Mouse (Mus musculus): ENCODE data around the gene Efr3b.
"Not testable (repeated sequence)": the region's sequence is repeated elsewhere in the genome, so short reads cannot be mapped to it uniquely, and the experiment has no call there.

The Efr3b gene

DNA sequence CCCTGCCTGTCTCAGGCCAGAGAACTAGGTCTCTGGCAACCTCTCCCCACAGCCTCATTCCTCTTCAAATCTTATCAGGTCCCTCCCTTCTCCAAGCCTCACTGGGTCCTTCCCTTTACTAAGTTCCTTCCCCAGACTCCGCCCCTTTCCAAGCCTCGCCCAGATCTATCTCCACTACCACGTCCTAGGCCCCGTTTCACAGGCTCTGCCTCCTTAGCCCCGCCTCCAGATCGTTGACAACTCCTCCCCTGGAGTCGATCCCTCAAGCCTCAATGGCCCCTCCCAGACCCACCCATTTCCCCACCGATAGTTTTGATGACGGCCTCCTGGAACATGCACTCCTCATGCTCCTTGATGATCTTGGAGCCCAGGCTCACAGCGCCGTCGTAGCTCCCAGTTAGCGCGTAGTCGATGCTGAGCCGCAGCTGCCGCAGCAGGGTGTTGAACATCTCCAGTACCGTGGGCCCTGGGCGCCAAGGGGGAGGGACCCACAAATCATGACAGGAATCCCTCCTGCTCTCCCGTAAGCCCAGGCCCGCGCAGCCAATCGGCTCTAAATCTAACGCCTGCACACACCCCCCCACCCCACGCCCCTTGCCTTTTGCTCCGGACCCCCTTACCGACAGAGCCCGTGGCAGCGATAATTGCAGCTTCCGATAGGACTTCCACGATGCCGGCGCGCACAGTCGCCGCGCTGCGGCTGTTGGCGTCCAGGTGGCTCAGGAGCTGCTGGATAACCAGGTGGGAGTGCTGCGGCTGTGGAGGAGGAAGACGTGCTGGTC, 57.2 kb downstream of the Efr3b start:
- DNase-seq (ENCODE audit: low read depth, low spot score): peak; percentile 80

DNA sequence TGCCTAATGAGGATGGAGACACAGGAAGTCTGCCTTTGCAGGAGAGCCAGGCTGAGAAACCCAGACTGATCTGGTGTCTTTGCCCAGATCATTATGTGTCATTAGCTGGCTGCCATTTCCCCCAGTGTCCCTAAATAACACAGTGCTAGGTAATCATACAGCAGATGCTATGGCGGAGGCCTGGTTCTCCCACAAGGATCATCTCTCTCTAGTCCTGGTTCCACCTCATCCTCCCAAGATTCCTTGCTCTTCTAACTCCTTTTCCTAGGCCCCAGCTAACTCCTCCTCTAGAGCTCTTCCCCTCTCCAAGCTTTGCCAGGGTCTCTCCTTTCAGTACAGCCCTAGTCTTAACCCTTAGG, 57.7 kb downstream of the Efr3b start:
- DNase-seq (ENCODE audit: low read depth, low spot score): no peak

DNA sequence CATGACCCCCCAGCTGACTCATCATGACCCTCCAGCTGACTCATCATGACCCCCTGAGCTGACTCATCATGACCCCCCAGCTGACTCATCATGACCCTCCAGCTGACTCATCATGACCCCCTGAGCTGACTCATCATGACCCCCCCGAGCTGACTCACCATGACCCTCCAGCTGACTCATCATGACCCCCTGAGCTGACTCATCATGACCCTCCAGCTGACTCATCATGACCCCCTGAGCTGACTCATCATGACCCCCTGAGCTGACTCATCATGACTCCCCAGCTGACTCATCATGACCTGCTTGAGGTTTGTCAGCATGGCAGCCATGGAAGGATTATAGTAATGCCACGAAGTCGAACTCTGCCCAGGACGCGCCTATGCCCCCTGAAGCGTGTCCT, 65.5 kb downstream of the Efr3b start:
- not testable (repeated sequence) for DNase-seq (ENCODE audit: low read depth, low spot score)

DNA sequence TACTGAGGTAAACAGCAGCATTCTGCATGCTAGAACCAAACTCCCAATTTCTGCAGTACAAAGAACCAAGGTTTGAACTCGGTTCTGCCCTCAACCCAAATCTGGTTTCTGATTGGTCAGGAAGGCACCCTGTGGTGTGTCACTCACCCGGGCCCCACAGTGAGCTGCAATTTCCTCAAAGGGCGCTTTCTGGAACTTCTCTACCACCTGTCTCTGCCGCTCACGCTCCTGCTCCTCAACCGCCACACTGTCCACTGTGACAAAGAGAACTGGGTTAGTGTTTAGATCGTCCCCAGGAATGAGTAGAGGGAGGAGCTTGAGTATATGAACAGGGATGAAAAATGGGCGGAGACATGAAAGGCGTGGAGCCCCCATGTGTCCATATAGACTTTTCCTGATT, 70.3 kb downstream of the Efr3b start:
- DNase-seq (ENCODE audit: low read depth, low spot score): no peak

DNA sequence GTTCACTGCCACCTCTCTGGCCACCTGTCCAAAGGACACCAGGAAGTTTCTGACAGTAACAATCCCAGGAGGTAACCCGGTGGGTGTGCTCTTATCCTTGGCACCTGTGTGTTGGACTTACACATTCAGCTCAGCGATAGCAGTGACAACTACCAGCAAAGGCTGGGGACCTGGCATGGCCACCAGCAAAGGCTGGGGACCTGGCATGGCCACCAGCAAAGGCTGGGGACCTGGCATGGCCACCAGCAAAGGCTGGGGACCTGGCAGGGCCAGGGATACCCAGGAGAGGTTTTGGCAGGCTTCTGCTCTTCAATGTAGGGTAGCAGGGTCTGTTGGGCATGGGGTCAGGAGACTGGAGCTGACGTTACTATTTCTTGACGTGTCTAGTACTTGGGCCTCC, 71.5 kb downstream of the Efr3b start:
- DNase-seq (ENCODE audit: low read depth, low spot score): no peak

DNA sequence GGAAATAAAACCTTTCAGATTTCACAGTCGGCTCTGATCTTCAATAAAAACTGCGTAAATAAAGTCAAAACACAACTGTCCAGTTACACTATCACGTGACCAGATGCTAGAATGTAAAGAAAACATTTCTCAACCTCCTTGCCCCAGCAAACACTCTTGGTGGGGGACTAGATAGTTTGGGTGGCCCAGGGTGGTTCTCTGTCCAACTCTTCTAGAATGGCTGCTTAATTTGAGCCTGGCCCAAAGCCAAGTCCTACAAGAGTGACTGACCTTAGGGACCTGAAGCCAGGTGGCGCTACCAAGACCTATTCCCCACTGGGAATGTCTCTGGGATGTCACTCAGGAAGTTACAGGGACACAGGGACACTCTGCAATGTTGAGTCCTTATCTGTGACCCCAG, 78.2 kb downstream of the Efr3b start:
- no peak for DNase-seq (ENCODE audit: low read depth, low spot score)

DNA sequence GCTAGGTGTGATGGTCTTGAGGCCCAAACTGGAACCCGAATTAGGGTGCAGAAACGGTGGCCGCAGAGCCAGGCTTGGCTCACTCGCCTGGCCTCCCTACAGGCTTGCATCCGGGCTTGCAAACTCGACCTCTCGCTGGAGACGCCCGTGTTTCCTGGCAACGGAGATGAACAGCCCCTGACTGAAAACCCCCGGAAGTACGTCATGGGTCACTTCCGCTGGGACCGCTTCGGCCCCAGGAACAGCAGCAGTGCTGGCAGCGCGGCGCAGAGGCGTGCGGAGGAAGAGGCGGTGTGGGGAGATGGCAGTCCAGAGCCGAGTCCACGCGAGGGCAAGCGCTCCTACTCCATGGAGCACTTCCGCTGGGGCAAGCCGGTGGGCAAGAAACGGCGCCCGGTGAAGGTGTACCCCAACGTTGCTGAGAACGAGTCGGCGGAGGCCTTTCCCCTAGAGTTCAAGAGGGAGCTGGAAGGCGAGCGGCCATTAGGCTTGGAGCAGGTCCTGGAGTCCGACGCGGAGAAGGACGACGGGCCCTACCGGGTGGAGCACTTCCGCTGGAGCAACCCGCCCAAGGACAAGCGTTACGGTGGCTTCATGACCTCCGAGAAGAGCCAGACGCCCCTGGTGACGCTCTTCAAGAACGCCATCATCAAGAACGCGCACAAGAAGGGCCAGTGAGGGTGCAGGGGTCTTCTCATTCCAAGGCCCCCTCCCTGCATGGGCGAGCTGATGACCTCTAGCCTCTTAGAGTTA, 78.7 kb downstream of the Efr3b start:
- DNase-seq (ENCODE audit: low read depth, low spot score): peak; percentile 89

DNA sequence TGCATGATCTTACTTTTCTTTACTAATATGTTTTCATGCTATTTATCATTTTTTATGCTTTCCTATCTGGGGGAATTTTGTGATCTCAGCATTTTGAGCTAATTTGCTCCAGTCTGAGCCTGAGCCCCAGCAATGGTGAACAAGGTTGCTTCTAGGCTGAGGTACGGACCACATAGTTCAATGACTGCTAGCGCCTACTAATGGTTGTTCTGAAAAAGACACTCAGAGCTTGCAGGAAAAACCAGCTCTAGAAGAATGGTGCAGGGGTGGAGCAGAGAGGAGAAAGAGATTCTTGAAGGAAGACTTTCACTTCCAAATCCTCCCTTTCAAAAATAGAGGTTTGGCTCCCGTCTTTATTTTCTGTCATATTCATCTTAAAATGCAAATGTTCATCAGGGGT, 82.4 kb downstream of the Efr3b start:
- DNase-seq (ENCODE audit: low read depth, low spot score): no peak

DNA sequence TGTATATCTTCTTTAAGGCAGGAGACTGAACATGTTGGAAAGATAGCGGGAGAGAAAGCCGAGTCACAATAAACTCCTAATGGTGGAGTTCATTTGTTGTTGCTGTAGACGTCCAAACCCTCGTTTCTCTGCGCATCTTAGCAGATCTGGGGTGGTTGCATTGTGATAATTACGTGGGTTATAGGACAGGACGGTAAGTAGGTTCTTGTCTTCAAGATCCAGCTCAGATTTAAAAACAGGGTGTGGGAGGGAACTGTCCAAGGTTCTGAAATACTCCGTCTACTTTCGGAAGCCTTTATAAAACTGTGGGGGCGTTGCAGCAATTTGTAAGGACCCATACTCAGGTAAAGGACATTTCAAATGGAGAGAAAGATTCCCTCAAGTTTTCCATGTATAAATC, 83.3 kb downstream of the Efr3b start:
- peak; percentile 44 for DNase-seq (ENCODE audit: low read depth, low spot score)

DNA sequence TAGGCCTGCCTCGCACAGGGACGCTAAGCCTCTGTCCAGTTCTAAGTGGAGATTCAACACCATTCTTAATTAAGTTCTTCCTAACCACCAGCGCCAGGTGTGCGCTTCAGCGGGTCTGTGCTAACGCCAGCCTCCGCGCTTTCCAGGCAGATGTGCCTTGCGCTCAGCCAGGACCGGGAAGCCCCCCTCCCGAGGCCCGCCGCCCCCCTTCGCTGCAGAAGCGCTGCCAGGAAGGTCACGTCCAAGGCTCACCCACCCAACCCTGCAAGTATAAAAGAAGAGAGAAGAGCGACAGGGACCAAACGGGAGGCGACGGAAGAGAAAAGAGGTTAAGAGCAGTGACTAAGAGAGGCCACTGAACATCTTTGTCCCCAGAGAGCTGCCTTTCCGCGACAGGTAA, 84.1 kb downstream of the Efr3b start, which contains the start of gene Pomc:
TSS of gene Pomc (plus strand) at position 301 of the 400 bp plus-strand sequence.
- DNase-seq (ENCODE audit: low read depth, low spot score): no peak

DNA sequence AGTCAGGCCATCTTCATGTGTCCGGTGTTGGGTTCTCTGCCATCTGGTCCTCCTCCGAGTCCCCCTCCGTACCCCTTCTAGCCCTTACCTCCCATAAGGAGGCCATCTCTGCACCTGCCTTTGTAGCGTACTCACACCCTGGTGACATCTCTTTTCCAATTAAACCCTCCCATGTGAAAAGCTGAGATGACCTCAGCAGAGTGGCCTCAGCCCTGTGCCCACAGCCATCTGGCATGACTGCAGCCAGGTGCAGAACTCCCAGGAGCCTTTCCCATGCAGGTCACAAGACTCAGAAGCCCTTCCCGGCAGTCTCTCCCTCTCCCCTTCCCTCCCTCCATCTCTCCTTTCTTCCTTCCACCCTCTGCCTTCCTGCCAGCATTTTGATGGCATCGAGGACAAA, 91.2 kb downstream of the Efr3b start:
- no peak for DNase-seq (ENCODE audit: low read depth, low spot score)

DNA sequence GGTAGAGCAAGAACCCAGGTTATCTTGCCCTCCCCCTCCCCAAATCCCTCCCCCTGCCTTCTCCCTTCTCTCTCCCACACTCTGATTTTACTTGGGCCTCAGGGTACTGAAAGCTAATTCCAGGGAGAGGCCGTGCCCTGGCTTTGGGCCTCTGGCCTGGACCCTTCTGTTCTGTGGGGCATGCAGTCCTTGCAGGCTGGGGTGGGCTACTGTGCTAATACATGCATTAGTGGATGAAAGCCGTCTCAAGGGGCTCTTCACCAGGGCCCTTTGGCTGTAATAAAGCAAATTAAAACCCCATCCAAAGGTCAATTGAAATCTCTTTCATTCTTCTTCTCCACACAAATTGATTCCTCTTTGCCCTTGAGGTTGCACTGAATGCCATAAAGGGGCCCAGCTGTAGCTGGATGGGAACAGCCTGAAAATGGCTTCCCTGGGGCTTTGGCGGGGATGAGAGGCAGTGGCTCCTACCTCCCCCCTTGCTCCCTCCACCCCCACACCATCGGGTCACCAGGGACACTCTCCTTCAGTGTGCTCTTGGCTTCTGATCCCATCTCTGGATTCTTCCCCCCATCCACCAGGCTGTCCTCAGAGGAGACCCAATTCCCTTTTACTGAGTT, 94.2 kb downstream of the Efr3b start:
- no peak for DNase-seq (ENCODE audit: low read depth, low spot score)

DNA sequence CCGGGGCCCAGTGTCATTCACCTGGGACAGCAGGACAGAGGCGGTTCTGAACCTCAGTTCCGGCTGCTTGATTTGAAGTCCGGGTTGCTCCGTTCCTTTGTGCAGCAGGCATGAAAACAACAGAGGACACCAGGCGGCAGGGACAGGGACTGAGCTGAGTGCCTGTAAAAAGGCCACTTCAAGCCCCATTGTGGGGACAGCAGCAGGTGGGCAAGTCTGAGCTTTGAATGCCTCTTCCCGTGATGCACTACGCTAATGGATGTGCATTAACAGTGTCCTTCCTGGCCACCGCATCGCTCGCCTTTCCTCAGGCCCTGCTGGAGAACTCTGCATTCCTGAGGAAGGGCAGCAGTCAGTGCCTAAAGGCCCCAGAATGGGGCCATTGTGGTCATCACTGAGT, 96.7 kb downstream of the Efr3b start:
- no peak for DNase-seq (ENCODE audit: low read depth, low spot score)

DNA sequence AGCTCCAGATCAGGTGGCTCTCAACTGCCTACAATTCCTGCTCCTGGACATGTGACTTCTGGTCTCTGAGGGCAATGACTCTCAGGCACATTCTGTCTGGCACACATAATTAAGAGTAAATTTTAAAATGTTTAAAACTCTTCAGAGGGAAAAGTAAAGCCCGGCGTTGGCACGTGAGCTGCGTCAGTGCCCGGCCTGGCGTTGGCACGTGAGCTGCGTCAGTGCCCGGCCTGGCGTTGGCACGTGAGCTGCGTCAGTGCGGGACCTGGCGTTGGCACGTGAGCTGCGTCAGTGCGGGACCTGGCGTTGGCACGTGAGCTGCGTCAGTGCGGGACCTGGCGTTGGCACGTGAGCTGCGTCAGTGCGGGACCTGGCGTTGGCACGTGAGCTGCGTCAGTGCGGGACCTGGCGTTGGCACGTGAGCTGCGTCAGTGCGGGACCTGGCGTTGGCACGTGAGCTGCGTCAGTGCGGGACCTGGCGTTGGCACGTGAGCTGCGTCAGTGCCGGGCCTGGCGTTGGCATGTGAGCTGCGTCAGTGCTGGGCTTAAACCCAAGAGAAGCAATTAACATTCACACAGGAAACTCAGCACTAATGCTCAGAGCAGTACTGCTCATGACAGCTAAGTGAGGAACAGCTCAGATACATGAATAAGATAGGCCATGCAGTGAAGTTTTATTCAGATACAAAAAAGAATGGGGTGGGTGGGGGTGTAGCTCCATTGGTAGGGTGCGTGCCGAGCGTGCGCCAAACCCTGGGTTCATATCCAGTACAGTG, 108.4 kb downstream of the Efr3b start:
- DNase-seq (ENCODE audit: low read depth, low spot score): not testable (repeated sequence)

DNA sequence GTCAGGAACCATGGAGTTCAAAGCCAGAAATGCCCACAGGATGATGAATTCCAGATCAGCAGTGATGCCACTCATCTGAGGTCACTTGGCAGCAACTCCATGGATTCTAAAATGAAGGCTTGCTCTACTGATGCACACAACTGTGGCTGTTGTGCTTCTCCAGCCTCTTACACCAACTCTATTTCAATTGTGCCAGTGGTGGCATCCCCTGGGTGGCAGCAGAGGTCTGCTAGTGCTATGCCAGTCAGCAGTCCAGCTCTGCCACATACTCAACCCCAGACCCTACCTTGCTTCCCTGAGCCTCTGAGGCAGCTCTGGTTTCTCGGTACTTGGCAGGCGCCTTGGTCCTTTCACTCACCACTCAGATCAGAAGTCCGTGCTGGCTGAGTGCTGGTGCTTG, 109.9 kb downstream of the Efr3b start:
- no peak for DNase-seq (ENCODE audit: low read depth, low spot score)

DNA sequence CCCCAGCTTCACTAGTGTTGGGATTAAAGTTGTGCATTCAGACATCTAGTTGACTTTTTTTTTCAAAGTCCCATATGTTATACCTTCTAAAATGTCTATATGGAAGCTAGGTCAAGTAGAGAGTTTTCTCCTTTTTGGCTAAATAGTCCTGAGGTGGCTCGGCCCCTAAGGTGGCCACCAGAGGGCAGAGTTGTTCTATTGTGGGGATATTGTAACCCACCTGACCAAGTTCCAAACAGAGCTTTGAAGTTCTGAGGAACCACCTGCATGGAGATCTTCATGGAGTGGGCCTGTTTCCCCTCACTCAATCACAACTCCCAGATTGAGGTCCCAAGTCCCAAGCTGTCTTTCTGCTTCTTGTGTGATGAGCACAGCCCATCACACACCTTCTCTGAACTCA, 112.6 kb downstream of the Efr3b start:
- DNase-seq (ENCODE audit: low read depth, low spot score): peak; percentile 44

DNA sequence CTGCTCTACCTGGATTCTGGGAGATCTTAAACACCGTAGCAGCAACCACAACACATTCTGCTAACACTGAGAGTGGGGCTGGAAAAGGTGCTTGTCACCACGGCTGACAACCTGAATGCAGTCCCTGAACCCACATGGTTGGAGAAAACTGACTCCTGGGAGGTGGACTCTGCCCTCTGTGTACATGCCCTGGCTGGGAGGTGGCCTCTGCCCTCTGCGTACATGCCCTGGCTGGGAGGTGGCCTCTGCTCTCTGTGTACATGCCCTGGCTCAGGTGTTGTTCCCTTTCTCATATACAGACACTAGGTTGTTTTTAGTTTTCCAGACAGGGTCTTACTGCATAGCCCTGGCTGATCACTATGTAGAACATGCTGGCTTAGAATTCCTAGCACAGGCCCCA, 119.3 kb downstream of the Efr3b start:
- no peak for DNase-seq (ENCODE audit: low read depth, low spot score)

DNA sequence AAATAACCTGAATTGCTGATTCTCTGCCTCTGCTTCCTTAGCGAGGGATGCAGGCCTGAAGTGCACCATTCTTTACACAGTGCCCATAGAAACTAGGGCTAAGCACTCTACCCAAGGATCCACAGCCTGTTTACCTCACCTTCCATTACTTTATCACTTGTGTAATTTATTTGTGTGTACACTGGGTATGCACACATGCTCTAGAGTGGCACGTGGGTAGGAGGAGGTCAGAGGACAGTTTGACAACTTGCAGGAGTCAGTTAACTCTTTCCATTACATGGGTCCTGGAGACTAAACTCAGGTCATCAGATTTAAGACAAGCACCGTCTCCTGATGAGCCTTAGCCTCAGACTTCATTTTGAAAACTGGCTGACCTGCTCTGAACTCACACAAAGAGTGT, 120.1 kb downstream of the Efr3b start:
- no peak for DNase-seq (ENCODE audit: low read depth, low spot score)

DNA sequence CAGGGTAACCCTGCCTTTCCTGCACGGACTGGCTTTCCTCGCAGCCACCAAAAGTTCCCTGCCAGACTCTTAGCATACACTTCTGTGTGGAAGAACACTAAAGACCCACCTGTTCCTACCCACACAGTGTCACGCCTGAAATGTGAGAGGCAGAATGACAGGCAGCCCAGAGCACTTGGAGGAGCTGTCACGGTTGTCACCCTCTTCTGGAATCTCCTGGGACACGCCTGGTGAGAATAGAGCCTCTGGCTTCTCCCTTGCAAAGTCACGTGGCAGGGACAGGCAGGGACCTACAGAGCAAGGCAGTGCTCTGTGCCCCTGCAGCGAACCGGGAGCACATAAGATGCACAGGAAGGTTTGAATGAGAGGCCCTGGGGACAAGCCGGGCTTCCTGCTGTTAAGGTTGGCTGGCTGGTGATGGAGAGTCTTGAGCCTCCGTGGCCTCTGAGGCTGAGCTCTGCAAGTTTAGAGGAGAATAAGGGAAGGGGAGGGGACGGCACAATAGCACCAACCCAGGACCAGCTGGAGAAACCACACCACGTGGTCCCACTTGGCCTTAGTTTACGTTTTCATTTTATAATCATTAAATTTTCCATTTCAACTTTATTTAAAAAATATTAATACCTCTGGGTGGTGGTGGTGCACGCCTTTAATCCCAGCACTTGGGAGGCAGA, 120.9 kb downstream of the Efr3b start:
- no peak for DNase-seq (ENCODE audit: low read depth, low spot score)

DNA sequence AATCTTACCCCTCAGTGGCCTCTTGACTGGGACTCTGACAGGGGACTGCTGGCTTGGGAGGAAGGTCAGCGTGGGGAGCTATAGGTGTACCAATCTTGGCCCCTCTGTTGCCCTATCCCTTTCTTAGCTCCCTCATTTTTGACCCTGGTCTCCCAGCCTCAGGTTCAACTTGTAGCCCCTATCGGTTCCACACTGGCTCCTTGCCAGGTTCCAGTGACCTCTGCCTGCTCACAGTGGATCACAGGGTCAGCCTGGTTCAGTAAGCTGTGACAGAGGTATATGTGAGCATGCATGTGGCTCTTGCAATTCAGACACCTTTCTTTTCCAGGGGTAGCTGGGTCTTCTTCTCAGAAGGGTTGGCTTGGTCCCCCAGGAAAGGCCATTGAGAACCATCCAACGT, 122.9 kb downstream of the Efr3b start:
- DNase-seq (ENCODE audit: low read depth, low spot score): no peak
